Mouse (Mus musculus) spleen, adult 2 months (tissue): Measurements from ENCODE around the gene Caln1. TPM values are rescaled to one million over a fixed set of nuclear protein-coding genes. Genes with fewer than 3 reads are reported as not detected.

Source experiments
- DNase-seq, 2 experiments: peaks; one replicate each; pipeline versions ENCODE4 v3.0.0 to v3.0.0-alpha.2; 2012 to 2021; ENCODE audit warnings: low spot score in 2 of 2, low read depth in 1 of 2
- H3K27ac ChIP-seq: fragments of 200-500 bp; 2 replicates; pipeline ENCODE4 v1.5.1; 2012; ENCODE audit warnings: low read length, inconsistent platforms; ENCODE audit not compliant: insufficient read depth
- H3K27me3 ChIP-seq: fragments of 200-500 bp; 2 replicates; pipeline ENCODE4 v1.6.1; 2012; ENCODE audit warnings: mild to moderate bottlenecking, moderate library complexity, low read length, inconsistent platforms; ENCODE audit not compliant: control insufficient read depth, insufficient read depth
- H3K36me3 ChIP-seq: fragments of 200-500 bp; 2 replicates; pipeline ENCODE4 v1.6.1; 2012; ENCODE audit warnings: mild to moderate bottlenecking, low read length, inconsistent platforms; ENCODE audit not compliant: control insufficient read depth, insufficient read depth
- H3K4me1 ChIP-seq: fragments of 200-500 bp; 2 replicates; pipeline ENCODE4 v1.6.1; 2011; ENCODE audit warnings: inconsistent platforms; ENCODE audit not compliant: control insufficient read depth, insufficient read depth, insufficient read length
- H3K4me3 ChIP-seq: fragments of 200-500 bp; 2 replicates; pipeline ENCODE4 v1.5.1; 2011; ENCODE audit warnings: mild to moderate bottlenecking, inconsistent platforms; ENCODE audit not compliant: insufficient read depth, insufficient read length; ENCODE audit errors: extremely low read depth
- CTCF ChIP-seq: fragments of 200-500 bp; IDR thresholded peaks from 2 replicates; pipeline ENCODE4 v1.5.1; 2011; ENCODE audit warnings: mild to moderate bottlenecking, inconsistent platforms; ENCODE audit not compliant: insufficient read depth, insufficient read length, insufficient replicate concordance; ENCODE audit errors: extremely low read depth
- POLR2A ChIP-seq: fragments of 200-500 bp; IDR thresholded peaks from 2 replicates; pipeline ENCODE4 v1.6.1; 2011; ENCODE audit warnings: low read depth, low read length, inconsistent platforms
- WGBS: fragments of 180-500 bp; shearing (Covaris S2); methylation state at CpG from one replicate; pipeline ENCODE4 v1.1.7; 2018; 5-methylcytosine and 5-hydroxymethylcytosine counted together
- polyA plus RNA-seq: library from polyadenylated mRNA; depleted of rRNA; stranded (reverse); fragments of >200 nt; gene quantifications from 2 replicates; pipeline ENCODE4 v1.2.3, GENCODE M21; 2012

The Caln1 gene
- polyA plus RNA-seq, 1 experiment: not detected

DNA sequence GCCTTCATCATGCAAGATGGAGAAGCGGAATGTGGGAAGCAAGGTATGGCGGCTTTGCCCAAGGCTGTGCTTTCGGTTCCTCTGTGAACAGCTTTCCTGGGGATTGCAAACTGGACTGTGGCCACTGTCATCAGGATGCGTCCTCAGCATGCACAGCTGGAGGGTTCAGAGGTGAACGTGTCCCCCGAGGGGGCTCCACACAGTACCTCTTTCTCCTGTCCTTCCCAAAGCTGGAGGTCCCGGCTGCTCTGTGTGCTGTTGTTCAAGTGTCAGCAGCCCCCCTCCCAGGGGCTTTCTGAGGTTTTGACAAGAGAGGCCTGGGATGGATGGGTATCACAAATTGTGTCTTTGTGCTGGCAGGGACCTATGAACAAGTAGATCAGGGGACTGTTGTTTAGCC lies 17.2 kb downstream of the Caln1 start:
- no peak overlapping the region for H3K27ac ChIP-seq
- H3K4me3 ChIP-seq: no peak overlapping the region
- TF ChIP-seq CTCF: no peak
- no peak for TF ChIP-seq POLR2A
- H3K4me1 ChIP-seq: no peaks in the 10 kb centered on the region
- H3K36me3 ChIP-seq: no peaks in the 10 kb centered on the region
- 82% methylated on average over 7 of the region's 7 CpGs for WGBS
- no peaks in the 10 kb centered on the region for H3K27me3 ChIP-seq
- DNase-seq: no peak

DNA sequence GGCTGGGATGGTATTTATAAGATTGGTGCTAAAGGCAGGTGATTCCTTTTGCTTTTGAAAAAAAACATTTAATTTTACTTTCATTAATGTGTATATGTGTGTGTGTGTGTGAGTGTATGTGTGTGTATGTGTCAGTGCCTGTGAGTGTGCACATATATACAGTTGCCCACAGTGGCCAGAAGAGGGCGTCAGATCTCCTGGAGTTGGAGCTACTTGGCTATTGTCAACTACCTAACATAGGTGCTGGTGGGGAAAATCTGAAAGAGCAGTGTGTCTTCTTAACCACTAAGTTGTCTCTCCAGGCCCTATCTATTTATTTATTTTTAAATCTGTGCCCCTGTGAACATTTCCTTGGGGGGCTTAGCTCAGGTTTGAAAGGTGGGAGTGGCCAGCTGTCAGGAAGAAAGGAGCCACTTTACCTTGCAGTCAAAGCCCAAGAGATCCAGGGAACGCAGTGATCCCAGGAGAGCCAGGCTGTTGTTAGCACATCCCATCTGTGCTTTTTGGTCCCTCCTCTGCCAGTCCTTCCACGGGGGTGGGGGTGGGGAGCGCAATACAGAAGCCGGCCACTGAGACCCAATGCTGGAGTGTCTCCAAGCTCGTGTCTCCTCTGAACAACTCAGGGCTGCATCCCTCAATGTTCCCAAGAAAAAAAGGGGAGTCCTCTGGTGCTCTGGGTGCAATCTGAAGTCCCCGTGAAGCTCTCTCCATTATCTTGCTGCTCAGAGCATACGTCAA lies 24.5 kb downstream of the Caln1 start:
- no peak overlapping the region for H3K27ac ChIP-seq
- H3K27me3 ChIP-seq: no peaks in the 10 kb centered on the region
- H3K36me3 ChIP-seq: no peaks in the 10 kb centered on the region
- no peak for DNase-seq
- 66% methylated on average over 8 of the region's 8 CpGs for WGBS
- H3K4me3 ChIP-seq: no peak overlapping the region
- TF ChIP-seq POLR2A (no peak), CTCF (no peak)
- no peaks in the 10 kb centered on the region for H3K4me1 ChIP-seq

DNA sequence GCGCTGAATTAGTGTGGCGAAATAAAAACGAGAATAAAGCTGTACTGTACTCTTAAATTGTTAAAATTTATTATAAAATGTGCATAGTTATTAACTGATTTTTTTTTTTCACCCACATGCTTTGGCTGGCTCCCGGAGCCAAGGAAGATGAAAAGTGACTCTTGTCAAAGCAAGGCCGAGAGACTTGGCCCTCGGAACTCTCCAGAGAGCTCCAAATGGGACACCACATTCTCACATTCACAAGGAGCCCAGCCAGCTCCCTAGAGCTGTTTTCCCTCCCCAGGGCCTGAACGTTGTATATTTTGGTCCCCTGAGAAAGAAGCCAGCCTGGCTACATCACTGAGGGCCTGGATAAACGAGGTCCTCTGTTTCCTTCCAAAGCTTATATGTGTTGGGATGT lies 25.1 kb downstream of the Caln1 start:
- Histone ChIP-seq H3K4me1 (no peaks in the 10 kb centered on the region), H3K36me3 (no peaks in the 10 kb centered on the region), H3K27ac (no peak overlapping the region), H3K4me3 (no peak overlapping the region), H3K27me3 (no peaks in the 10 kb centered on the region)
- TF ChIP-seq POLR2A: no peak
- TF ChIP-seq CTCF: no peak
- no peak for DNase-seq
- WGBS: 77% methylated on average over 8 of the region's 8 CpGs

DNA sequence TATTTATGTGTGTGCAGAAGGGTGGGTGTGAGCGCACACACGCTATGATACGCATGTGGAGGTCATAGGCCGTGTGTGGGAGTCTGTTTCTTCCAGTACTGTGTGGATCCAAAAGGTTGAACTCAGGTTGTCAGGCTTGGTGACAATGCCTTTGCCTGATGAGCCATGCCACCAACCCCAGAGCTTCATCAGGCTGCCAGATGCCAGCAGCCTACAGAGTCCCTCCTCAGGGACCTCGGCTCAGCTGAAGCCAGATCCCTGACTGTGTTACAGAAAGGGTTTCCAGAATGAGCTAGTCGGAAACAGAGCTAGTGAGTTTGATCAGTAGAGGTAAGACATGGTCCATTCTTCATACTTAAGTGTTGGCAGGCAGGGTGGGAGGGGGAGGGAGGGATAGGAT lies 25.9 kb downstream of the Caln1 start:
- H3K4me1 ChIP-seq: no peaks in the 10 kb centered on the region
- H3K27ac ChIP-seq: no peak overlapping the region
- no peaks in the 10 kb centered on the region for H3K27me3 ChIP-seq
- no peak for DNase-seq
- no peaks in the 10 kb centered on the region for H3K36me3 ChIP-seq
- TF ChIP-seq POLR2A: no peak
- no peak for TF ChIP-seq CTCF
- H3K4me3 ChIP-seq: no peak overlapping the region
- WGBS: 74% methylated on average over 6 of the region's 6 CpGs

DNA sequence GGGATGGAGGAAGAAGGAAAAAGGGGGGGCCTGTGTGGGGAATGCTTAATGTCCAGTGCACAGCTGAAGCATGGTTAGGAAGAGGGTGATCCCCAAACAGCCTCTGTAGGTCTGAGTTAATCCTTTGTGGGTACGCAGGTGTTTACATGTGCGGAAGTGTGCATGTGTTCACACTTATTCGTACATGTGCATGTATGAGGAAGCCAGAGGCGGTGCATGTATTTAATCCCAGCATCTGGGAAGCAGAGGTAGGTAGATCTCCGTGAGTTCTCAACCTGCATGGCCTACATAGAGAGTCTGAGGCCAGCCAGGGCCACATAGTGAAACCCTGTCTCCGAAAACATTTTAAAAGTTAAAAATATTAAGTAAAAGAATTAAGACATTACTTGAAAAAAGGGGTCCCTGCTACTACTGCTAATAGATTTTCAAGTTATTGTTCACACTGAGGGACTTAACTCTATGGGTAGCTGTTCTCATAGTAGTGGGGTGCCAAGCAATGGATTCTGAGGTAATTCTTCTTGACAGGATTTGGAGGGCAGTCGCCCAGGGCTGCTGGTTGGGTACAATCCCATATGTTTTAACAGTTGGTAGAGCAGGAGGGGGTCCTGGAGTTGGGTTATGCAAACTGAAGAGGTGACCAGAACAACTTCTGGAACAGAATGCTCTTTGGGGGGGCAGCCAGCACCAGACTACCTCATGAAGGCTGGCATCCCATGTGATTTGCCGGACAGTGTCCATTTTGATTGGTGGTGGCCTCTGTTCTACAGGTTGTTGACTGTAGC lies 31.1 kb downstream of the Caln1 start:
- TF ChIP-seq CTCF: no peak
- no peak for TF ChIP-seq POLR2A
- 86% methylated on average over 8 of the region's 8 CpGs for WGBS
- no peak overlapping the region for H3K4me3 ChIP-seq

DNA sequence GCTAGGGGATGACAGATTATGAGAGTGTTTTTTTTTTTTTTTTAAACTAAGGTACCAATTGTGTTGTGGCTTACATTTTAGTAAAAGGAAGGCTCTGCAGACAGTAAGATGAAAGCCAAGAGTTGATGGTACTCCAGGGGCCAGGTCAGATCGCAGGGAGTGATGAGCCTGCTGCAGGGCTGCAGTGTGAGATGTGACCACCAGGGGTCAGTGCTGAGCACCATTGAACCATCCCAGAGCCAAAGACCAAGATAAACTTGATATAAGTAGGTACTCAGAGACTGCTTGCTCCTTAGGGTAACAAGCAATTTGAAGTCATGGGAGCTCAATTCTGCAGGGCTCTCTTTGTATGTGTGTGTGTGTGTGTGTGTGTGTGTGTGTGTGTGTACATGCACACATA lies 35.9 kb downstream of the Caln1 start:
- TF ChIP-seq POLR2A (no peak), CTCF (peak; percentile 53; the same call in 1 of the 2 replicates)
- WGBS: 54% methylated on average over 1 of the region's 1 CpGs

More for the DNA sequence above, 31.1 kb downstream of the Caln1 start:
- Histone ChIP-seq H3K36me3 (no peaks in the 10 kb centered on the region), H3K4me1 (no peaks in the 10 kb centered on the region), H3K27me3 (no peaks in the 10 kb centered on the region), H3K27ac (no peak overlapping the region)
- DNase-seq: no peak

DNA sequence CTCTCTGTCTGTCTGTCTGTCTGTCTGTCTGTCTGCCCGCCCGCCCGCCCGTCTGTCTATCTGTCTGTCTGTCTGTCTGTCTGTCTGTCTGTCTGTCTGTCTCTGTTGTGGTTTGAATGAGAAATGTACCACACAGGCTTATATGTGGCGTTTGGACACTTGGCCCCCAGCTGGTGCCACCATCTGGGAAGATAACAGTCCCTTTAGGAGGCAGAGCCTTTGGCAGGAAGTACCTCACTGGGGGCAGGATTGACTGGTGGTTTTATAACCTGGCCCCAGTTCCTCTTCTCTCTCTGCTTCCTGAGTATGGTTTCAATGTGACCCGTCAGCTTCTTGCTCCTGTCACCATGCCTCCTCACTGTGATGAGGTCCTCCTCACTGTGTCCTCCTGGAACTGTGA lies 40.5 kb downstream of the Caln1 start:
- TF ChIP-seq POLR2A (no peak), CTCF (no peak)
- Histone ChIP-seq H3K4me1 (no peaks in the 10 kb centered on the region), H3K4me3 (no peak overlapping the region), H3K36me3 (no peaks in the 10 kb centered on the region), H3K27me3 (no peaks in the 10 kb centered on the region), H3K27ac (no peak overlapping the region)
- DNase-seq: no peak
- WGBS: 76% methylated on average over 6 of the region's 6 CpGs

More for the DNA sequence above, 35.9 kb downstream of the Caln1 start:
- Histone ChIP-seq H3K4me1 (no peaks in the 10 kb centered on the region), H3K36me3 (no peaks in the 10 kb centered on the region), H3K27me3 (no peaks in the 10 kb centered on the region), H3K27ac (no peak overlapping the region), H3K4me3 (no peak overlapping the region)
- DNase-seq: no peak
